Mouse (Mus musculus) lung, postnatal 0 days (tissue): ENCODE measurements at regions not wholly inside any gene's neighbourhood (a gene's known extent, or its start where the extent isn't known, plus 50 kb on each side); places are given as distances from the start of the nearest gene placed in this dataset.

Source experiments
- ATAC-seq: fragments of 200-750 bp; cut with Nextera tagmentation; 2 replicates; pipeline ENCODE4 v1.8.0; 2017; ENCODE audit warnings: moderate library complexity
- DNase-seq: peaks from one replicate; pipeline ENCODE4 v3.0.0-alpha.2; 2016; ENCODE audit warnings: low spot score
- H3K27ac ChIP-seq: fragments of 300-500 bp; sonication (generic); 2 replicates; pipeline ENCODE4 v1.5.1; 2014; ENCODE audit warnings: antibody characterized with exemption, mild to moderate bottlenecking, low read length, mixed read lengths
- H3K27me3 ChIP-seq: fragments of 300-500 bp; sonication (generic); replicated peaks from 2 replicates; pipeline ENCODE4 v1.6.1; 2014; ENCODE audit warnings: low read length, mixed read lengths; ENCODE audit not compliant: insufficient read depth
- H3K36me3 ChIP-seq: fragments of 300-500 bp; sonication (generic); 2 replicates; pipeline ENCODE4 v1.6.1; 2014; ENCODE audit warnings: low read length, mixed read lengths; ENCODE audit not compliant: insufficient read depth
- H3K4me1 ChIP-seq: fragments of 300-500 bp; sonication (generic); 2 replicates; pipeline ENCODE4 v1.6.1; 2014; ENCODE audit warnings: antibody characterized with exemption, low read depth, low read length, mixed read lengths; ENCODE audit not compliant: insufficient read depth
- H3K4me2 ChIP-seq: fragments of 300-500 bp; sonication (generic); replicated peaks from 2 replicates; pipeline ENCODE4 v1.6.1; 2014; ENCODE audit warnings: low read depth, mild to moderate bottlenecking, low read length, moderate library complexity, mixed read lengths
- H3K4me3 ChIP-seq: fragments of 300-500 bp; sonication (generic); 2 replicates; pipeline ENCODE4 v1.5.1; 2014; ENCODE audit warnings: low read depth, low read length
- H3K9ac ChIP-seq: fragments of 300-500 bp; sonication (generic); replicated peaks from 2 replicates; pipeline ENCODE4 v1.6.1; 2014; ENCODE audit warnings: low read depth, mild to moderate bottlenecking
- H3K9me3 ChIP-seq: fragments of 300-500 bp; sonication (generic); 2 replicates; pipeline ENCODE4 v1.6.1; 2016; ENCODE audit warnings: low read length, mixed read lengths
- CTCF ChIP-seq: IDR thresholded peaks from 2 replicates; pipeline ENCODE4 v1.5.1; 2016; ENCODE audit warnings: antibody characterized with exemption, mild to moderate bottlenecking
- EP300 ChIP-seq: IDR thresholded peaks from 2 replicates; pipeline ENCODE4 v1.6.1; 2016; ENCODE audit warnings: antibody characterized with exemption, mild to moderate bottlenecking, control low read depth
- WGBS: fragments of 180-500 bp; shearing (Covaris S2); extraction: QIAGEN DNeasy Blood & Tissue Kit; methylation state at CpG from one replicate; pipeline ENCODE4 v1.1.7; 2014; 5-methylcytosine and 5-hydroxymethylcytosine counted together

DNA sequence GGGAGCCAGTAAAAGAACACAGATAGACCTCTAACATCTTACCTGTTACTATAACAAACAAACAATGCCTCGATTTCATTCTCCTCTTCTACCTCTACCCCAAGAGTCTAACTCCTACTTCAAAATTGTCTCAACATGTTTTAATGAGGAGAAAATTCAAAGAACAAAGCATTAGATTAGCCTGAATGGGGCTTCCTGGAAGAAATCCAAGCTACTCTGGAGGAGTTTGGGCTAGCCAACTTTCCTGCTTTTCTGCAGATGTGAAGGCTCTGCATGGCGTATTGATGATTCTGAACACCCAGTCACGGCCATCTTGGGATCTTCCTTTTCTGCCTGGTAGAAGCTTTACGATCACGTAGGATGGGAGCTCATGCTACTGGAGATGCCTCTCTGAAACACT is 62.9 kb upstream of the Boc start:
- Histone ChIP-seq H3K9me3 (no peaks in the 10 kb centered on the region), H3K27me3 (no peaks in the 10 kb centered on the region), H3K36me3 (no peaks in the 10 kb centered on the region), H3K9ac (no peak overlapping the region), H3K4me3 (no peak overlapping the region), H3K4me1 (peaks cover 7% of the 10 kb centered on the region), H3K4me2 (no peak overlapping the region), H3K27ac (no peak overlapping the region)
- no peak for TF ChIP-seq EP300
- no peak for TF ChIP-seq CTCF
- 73% methylated on average over 5 of the region's 5 CpGs for WGBS
- DNase-seq (no peak), ATAC-seq (no peak)

DNA sequence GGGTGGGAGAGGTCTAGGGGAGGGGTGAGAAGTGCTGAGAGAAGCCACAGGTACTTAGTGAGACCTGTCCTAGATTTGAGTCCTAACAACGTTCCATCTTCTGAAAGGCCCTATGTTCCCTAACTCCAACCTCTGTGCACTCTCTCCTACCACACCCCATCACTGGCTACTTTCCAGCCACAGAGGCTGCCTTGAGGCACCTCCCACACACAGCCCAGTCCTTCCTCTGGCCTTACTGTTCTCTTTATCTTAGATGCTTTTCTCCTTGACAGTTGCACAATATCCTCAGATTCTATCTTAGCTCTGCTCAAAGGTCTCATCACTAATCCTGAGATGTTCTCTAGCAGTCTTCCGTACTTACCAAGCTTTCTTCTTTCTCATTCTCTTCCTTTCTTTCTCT is 61.8 kb upstream of the Boc start:
- DNase-seq (no peak), ATAC-seq (no peak)
- no peaks in the 10 kb centered on the region for H3K9me3 ChIP-seq
- TF ChIP-seq EP300: no peak
- H3K9ac ChIP-seq: no peak overlapping the region
- H3K27me3 ChIP-seq: no peaks in the 10 kb centered on the region
- H3K4me3 ChIP-seq: no peak overlapping the region
- H3K4me2 ChIP-seq: no peak overlapping the region
- H3K27ac ChIP-seq: no peak overlapping the region
- H3K36me3 ChIP-seq: no peaks in the 10 kb centered on the region
- WGBS: 83% methylated on average over 2 of the region's 2 CpGs
- peaks cover 12% of the 10 kb centered on the region for H3K4me1 ChIP-seq

GRCm38 (mm10) chr16:44619476-44620103 is 60.9 kb upstream of the Boc start:
- H3K9ac ChIP-seq: no peak overlapping the region
- no peak overlapping the region for H3K27ac ChIP-seq
- no peak for TF ChIP-seq EP300
- TF ChIP-seq CTCF: no peak
- WGBS: 86% methylated on average over 4 of the region's 4 CpGs
- no peak overlapping the region for H3K4me3 ChIP-seq
- DNase-seq (no peak), ATAC-seq (no peak)
- H3K36me3 ChIP-seq: no peaks in the 10 kb centered on the region
- no peak overlapping the region for H3K4me2 ChIP-seq
- H3K9me3 ChIP-seq: no peaks in the 10 kb centered on the region
- peaks cover 12% of the 10 kb centered on the region for H3K4me1 ChIP-seq
- H3K27me3 ChIP-seq: no peaks in the 10 kb centered on the region

DNA sequence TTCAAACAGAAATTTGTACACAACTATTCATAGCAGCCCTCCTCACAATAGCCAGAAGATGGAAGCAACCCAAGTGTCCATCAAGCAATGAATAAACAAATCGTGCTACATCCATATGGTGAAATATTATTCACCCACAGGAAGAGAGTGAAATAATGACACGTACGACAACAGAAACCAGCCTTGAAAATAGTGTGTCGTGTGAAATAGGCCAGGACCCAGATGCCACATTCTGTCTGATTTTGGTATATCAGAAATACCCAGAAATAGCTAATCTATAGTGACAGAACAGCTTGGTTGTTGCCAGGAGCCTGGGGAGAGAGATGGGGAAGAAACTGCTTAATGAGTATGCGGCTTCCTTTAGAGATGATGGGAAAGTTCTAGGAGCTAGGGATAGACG is 58.3 kb upstream of the Boc start:
- Histone ChIP-seq H3K9me3 (no peaks in the 10 kb centered on the region), H3K4me1 (peaks cover 12% of the 10 kb centered on the region), H3K9ac (no peak overlapping the region), H3K27ac (peak overlapping the region; percentile 47), H3K36me3 (no peaks in the 10 kb centered on the region), H3K4me3 (no peak overlapping the region), H3K4me2 (no peak overlapping the region), H3K27me3 (no peaks in the 10 kb centered on the region)
- 45% methylated on average over 6 of the region's 6 CpGs for WGBS
- no peak for TF ChIP-seq EP300
- no peak for TF ChIP-seq CTCF
- peak; percentile 18 for ATAC-seq
- DNase-seq: peak; percentile 44

DNA sequence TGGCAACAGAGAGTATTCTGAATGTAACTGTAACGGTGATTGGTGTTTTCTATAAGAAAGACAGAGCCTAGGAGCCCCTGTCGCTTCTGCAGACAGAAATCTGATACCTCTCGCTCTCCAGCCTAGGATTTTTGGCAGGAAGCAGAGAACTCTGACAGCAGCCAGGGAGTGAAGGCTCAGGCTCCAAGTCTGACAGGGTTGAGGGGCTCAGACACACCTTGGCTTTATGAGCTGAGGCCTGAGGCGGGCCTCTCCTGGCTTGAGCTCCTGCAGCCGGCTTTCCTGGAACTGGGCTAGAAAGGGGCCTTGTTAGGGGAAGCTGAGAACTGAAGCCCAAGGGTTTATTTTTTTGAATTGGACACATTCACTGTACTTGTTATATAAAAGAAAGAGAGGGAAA is 57.7 kb upstream of the Boc start:
- Histone ChIP-seq H3K9ac (no peak overlapping the region), H3K9me3 (no peaks in the 10 kb centered on the region), H3K4me3 (no peak overlapping the region), H3K27ac (peak overlapping the region; percentile 47; the same call in 1 of the 2 replicates), H3K4me1 (peaks cover 12% of the 10 kb centered on the region), H3K27me3 (no peaks in the 10 kb centered on the region), H3K36me3 (no peaks in the 10 kb centered on the region), H3K4me2 (no peak overlapping the region)
- TF ChIP-seq CTCF (no peak), EP300 (peak; percentile 15; the same call in 1 of the 2 replicates)
- peak; percentile 85 for DNase-seq
- peak; percentile 90 for ATAC-seq
- 9% methylated on average over 5 of the region's 5 CpGs for WGBS

DNA sequence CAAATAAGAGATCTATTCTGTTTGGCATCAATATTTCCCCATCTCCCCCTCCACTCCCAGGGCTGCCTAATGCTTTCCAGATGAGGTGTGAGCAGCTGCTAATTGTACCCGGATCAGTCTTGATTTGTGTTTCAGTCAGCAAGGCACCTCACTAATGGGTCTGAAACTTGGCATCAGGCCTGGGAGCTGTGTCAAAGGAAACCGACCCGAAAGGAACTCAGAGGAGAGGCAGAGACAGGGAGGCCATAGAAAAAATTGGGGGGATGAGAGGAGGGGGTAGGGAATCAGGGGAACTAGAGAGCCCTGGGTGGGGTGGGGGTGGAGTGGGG is 57.1 kb upstream of the Boc start:
- Histone ChIP-seq H3K36me3 (no peaks in the 10 kb centered on the region), H3K27me3 (no peaks in the 10 kb centered on the region), H3K9me3 (no peaks in the 10 kb centered on the region), H3K4me3 (no peak overlapping the region), H3K4me2 (no peak overlapping the region), H3K4me1 (peaks cover 12% of the 10 kb centered on the region), H3K27ac (0 out of 2 replicates have a peak overlapping the region, but pooled peaks have one; percentile 26), H3K9ac (no peak overlapping the region)
- TF ChIP-seq EP300 (no peak), CTCF (no peak)
- DNase-seq (peak; percentile 67), ATAC-seq (peak; percentile 58)
- 11% methylated on average over 3 of the region's 3 CpGs for WGBS
